Mouse (Mus musculus) ovary, adult 18-20 months (tissue): ENCODE data around the gene Gm17657.
"Not testable (repeated sequence)": the region's sequence is repeated elsewhere in the genome, so short reads cannot be mapped to it uniquely, and the experiment has no call there.

Experiments
- DNase-seq: peaks from one replicate; pipeline ENCODE4 v3.0.0; 2022; ENCODE audit warnings: low spot score, mixed read lengths

Gene Gm17657

GRCm38 (mm10) chr17:29500802-29501469 is 48.5 kb downstream of the Gm17657 start:
- DNase-seq, result no peak

GRCm38 (mm10) chr17:29500243-29500740 is 49.1 kb downstream of the Gm17657 start:
- DNase-seq, result no peak

- DNase-seq, result no peak
Observed at GRCm38 (mm10) chr17:29499511-29499910, 49.9 kb downstream of the Gm17657 start.

GRCm38 (mm10) chr17:29498952-29499351 is 50.5 kb downstream of the Gm17657 start:
- DNase-seq, result not testable (repeated sequence)

- DNase-seq, result peak; percentile 60
Observed at GRCm38 (mm10) chr17:29498028-29498427, 51.4 kb downstream of the Gm17657 start.

- DNase-seq, result not testable (repeated sequence)
Observed at GRCm38 (mm10) chr17:29497481-29497880, 52.0 kb downstream of the Gm17657 start.

GRCm38 (mm10) chr17:29497071-29497354 is 52.4 kb downstream of the Gm17657 start:
- DNase-seq, result no peak

- DNase-seq, result no peak
Observed at GRCm38 (mm10) chr17:29496211-29497070, 53.0 kb downstream of the Gm17657 start.

- DNase-seq, result no peak
Observed at GRCm38 (mm10) chr17:29494732-29495076, 54.7 kb downstream of the Gm17657 start.

- DNase-seq, result no peak
Observed at GRCm38 (mm10) chr17:29494062-29494731, 55.2 kb downstream of the Gm17657 start.

- DNase-seq, result no peak
Observed at GRCm38 (mm10) chr17:29493461-29493980, 55.9 kb downstream of the Gm17657 start.

- peak; percentile 62 for DNase-seq
Observed at GRCm38 (mm10) chr17:29492269-29493191, 56.9 kb downstream of the Gm17657 start.

GRCm38 (mm10) chr17:29491591-29492268 is 57.7 kb downstream of the Gm17657 start:
- DNase-seq, result peak; percentile 57

- DNase-seq, result no peak
Observed at GRCm38 (mm10) chr17:29490713-29491581, 58.5 kb downstream of the Gm17657 start, which contains the start of gene Pim1. Gene Pim1, plus strand, starts transcription at chr17:29490753.

GRCm38 (mm10) chr17:29489971-29490712 is 59.3 kb downstream of the Gm17657 start:
- peak; percentile 98 for DNase-seq

GRCm38 (mm10) chr17:29488978-29489970 is 60.2 kb downstream of the Gm17657 start:
- DNase-seq, result no peak

GRCm38 (mm10) chr17:29488257-29488977 is 61.0 kb downstream of the Gm17657 start:
- no peak for DNase-seq
